Mouse (Mus musculus): Measurements from ENCODE around the gene Hnrnpf. TPM values are rescaled to one million over a fixed set of nuclear protein-coding genes. Genes with fewer than 3 reads are reported as not detected.
A peak's percentile ranks its signal among the peaks of the same experiment; 100 is the strongest.

The Hnrnpf gene
- polyA plus RNA-seq, 1 experiment from 2014 or later: 823 TPM

GRCm38 (mm10) chr6:117942769-117943168, 42.6 kb downstream of the Hnrnpf start:
- no peak overlapping the region for H3K4me2 ChIP-seq (replicated peaks; ENCODE audit: low read depth, low read length)
- WGBS: 78% methylated on average over 10 of the region's 10 CpGs
- no peak overlapping the region for H3K9ac ChIP-seq (ENCODE audit: low read depth, low read length)
- H3K27ac ChIP-seq (ENCODE audit: low read depth, low read length): no peak overlapping the region
- H3K27me3 ChIP-seq (ENCODE audit: control insufficient read depth, insufficient read depth, low read length): no peaks in the 10 kb centered on the region
- H3K4me3 ChIP-seq (ENCODE audit: low read length): no peak overlapping the region
- H3K4me1 ChIP-seq (ENCODE audit: control insufficient read depth, insufficient read depth, low read length): no peaks in the 10 kb centered on the region
- no peak for ATAC-seq (ENCODE audit: low FRiP score, low TSS enrichment)
- H3K9me3 ChIP-seq (ENCODE audit: control insufficient read depth, low read length): no peaks in the 10 kb centered on the region
- H3K36me3 ChIP-seq (ENCODE audit: control insufficient read depth, insufficient read depth, low read length): no peaks in the 10 kb centered on the region

GRCm38 (mm10) chr6:117943899-117944298, 43.8 kb downstream of the Hnrnpf start:
- Histone ChIP-seq H3K9me3 (ENCODE audit: control insufficient read depth, low read length) (no peaks in the 10 kb centered on the region), H3K9ac (ENCODE audit: low read depth, low read length) (no peak overlapping the region), H3K27ac (ENCODE audit: low read depth, low read length) (no peak overlapping the region), H3K27me3 (ENCODE audit: control insufficient read depth, insufficient read depth, low read length) (no peaks in the 10 kb centered on the region), H3K36me3 (ENCODE audit: control insufficient read depth, insufficient read depth, low read length) (no peaks in the 10 kb centered on the region), H3K4me3 (ENCODE audit: low read length) (no peak overlapping the region), H3K4me1 (ENCODE audit: control insufficient read depth, insufficient read depth, low read length) (no peaks in the 10 kb centered on the region), H3K4me2 (replicated peaks; ENCODE audit: low read depth, low read length) (no peak overlapping the region)
- WGBS: 92% methylated on average over 2 of the region's 2 CpGs
- no peak for ATAC-seq (ENCODE audit: low FRiP score, low TSS enrichment)

- 84% methylated on average over 4 of the region's 4 CpGs for WGBS
- H3K4me3 ChIP-seq (ENCODE audit: low read length): no peak overlapping the region
Observed at GRCm38 (mm10) chr6:117952330-117952729, 52.2 kb downstream of the Hnrnpf start.

DNA sequence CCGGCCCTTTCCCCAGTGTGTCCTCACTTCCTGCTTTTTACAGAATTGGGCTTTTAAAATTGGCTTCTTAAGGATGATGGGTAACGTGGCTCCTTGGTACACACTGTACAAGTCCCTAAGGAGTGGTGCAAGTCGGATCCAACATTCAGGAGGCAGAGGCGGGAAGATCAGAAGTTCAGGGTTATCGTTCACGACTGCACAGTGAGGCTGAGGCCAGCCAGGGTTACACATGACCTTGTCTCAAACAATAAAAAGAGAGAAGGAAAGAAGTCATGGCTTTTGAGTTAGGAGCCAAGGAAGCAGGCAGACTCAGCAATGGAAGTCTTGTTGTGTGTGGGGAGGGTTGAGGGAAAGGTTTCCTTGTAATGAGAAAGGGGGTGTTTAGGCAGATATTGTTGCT, 56.0 kb downstream of the Hnrnpf start:
- WGBS: 51% methylated on average over 6 of the region's 6 CpGs
- ATAC-seq (ENCODE audit: low FRiP score, low TSS enrichment): no peak
- Histone ChIP-seq H3K4me2 (replicated peaks; ENCODE audit: low read depth, low read length) (no peak overlapping the region), H3K9ac (ENCODE audit: low read depth, low read length) (no peak overlapping the region), H3K4me1 (ENCODE audit: control insufficient read depth, insufficient read depth, low read length) (0 out of 2 replicates have a peak, but pooled peaks cover 2% of the 10 kb centered on the region), H3K36me3 (ENCODE audit: control insufficient read depth, insufficient read depth, low read length) (no peaks in the 10 kb centered on the region), H3K27ac (ENCODE audit: low read depth, low read length) (peak overlapping the region; percentile 43; the same call in 1 of the 2 replicates), H3K27me3 (ENCODE audit: control insufficient read depth, insufficient read depth, low read length) (no peaks in the 10 kb centered on the region), H3K4me3 (ENCODE audit: low read length) (no peak overlapping the region), H3K9me3 (ENCODE audit: control insufficient read depth, low read length) (no peaks in the 10 kb centered on the region)

More at GRCm38 (mm10) chr6:117952330-117952729, 52.2 kb downstream of the Hnrnpf start:
- no peaks in the 10 kb centered on the region for H3K27me3 ChIP-seq (ENCODE audit: control insufficient read depth, insufficient read depth, low read length)
- H3K27ac ChIP-seq (ENCODE audit: low read depth, low read length): no peak overlapping the region
- no peaks in the 10 kb centered on the region for H3K9me3 ChIP-seq (ENCODE audit: control insufficient read depth, low read length)
- H3K36me3 ChIP-seq (ENCODE audit: control insufficient read depth, insufficient read depth, low read length): no peaks in the 10 kb centered on the region
- no peak for ATAC-seq (ENCODE audit: low FRiP score, low TSS enrichment)
- H3K9ac ChIP-seq (ENCODE audit: low read depth, low read length): no peak overlapping the region
- no peak overlapping the region for H3K4me2 ChIP-seq (replicated peaks; ENCODE audit: low read depth, low read length)
- H3K4me1 ChIP-seq (ENCODE audit: control insufficient read depth, insufficient read depth, low read length): 0 out of 2 replicates have a peak, but pooled peaks cover 2% of the 10 kb centered on the region

DNA sequence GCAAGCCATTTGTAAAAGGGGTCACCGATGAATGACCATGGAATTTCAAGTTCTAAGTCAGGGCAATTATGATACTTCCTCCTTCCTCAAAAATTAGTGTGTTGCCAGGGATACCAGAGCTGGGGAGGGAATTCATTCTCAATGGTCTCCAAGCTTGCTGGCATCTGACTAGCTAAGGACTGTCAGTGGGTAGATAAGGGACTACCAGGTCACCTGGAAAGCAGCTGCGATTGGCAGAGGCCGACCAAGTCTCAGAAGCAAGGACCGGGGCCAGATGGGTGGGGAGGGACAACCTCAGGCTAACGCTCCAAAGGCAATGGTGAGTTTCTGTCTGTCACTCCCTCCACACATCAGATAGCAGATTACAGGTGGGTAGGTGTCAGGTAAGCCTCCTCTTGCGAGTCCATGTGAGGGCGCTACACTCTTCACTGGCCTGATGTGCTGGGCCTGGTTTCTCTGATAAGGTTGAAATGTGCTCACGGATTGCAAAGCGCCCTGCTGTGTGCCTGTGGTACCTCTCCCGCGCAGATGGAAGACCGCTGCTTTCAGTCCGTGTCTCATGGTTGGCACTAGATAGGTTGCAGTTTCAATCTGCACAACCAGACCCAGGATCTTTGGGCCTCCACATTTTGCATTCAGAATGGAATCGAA, 56.9 kb downstream of the Hnrnpf start:
- no peak overlapping the region for H3K9ac ChIP-seq (ENCODE audit: low read depth, low read length)
- 0 out of 2 replicates have a peak overlapping the region, but pooled peaks have one; percentile 48 for H3K27ac ChIP-seq (ENCODE audit: low read depth, low read length)
- no peak overlapping the region for H3K4me3 ChIP-seq (ENCODE audit: low read length)

GRCm38 (mm10) chr6:117963201-117963600, 63.1 kb downstream of the Hnrnpf start:
- Histone ChIP-seq H3K27me3 (ENCODE audit: control insufficient read depth, insufficient read depth, low read length) (no peaks in the 10 kb centered on the region), H3K4me3 (ENCODE audit: low read length) (no peak overlapping the region), H3K9ac (ENCODE audit: low read depth, low read length) (no peak overlapping the region), H3K36me3 (ENCODE audit: control insufficient read depth, insufficient read depth, low read length) (no peaks in the 10 kb centered on the region), H3K9me3 (ENCODE audit: control insufficient read depth, low read length) (peaks cover 4% of the 10 kb centered on the region; the same call in 1 of the 2 replicates), H3K27ac (ENCODE audit: low read depth, low read length) (no peak overlapping the region), H3K4me1 (ENCODE audit: control insufficient read depth, insufficient read depth, low read length) (0 out of 2 replicates have a peak, but pooled peaks cover 7% of the 10 kb centered on the region), H3K4me2 (replicated peaks; ENCODE audit: low read depth, low read length) (no peak overlapping the region)
- 89% methylated on average over 3 of the region's 3 CpGs for WGBS
- no peak for ATAC-seq (ENCODE audit: low FRiP score, low TSS enrichment)

More for the DNA sequence above, 56.9 kb downstream of the Hnrnpf start:
- Histone ChIP-seq H3K9me3 (ENCODE audit: control insufficient read depth, low read length) (no peaks in the 10 kb centered on the region), H3K36me3 (ENCODE audit: control insufficient read depth, insufficient read depth, low read length) (no peaks in the 10 kb centered on the region), H3K4me1 (ENCODE audit: control insufficient read depth, insufficient read depth, low read length) (0 out of 2 replicates have a peak, but pooled peaks cover 2% of the 10 kb centered on the region), H3K27me3 (ENCODE audit: control insufficient read depth, insufficient read depth, low read length) (no peaks in the 10 kb centered on the region), H3K4me2 (replicated peaks; ENCODE audit: low read depth, low read length) (no peak overlapping the region)
- ATAC-seq (ENCODE audit: low FRiP score, low TSS enrichment): peak; percentile 51
- 29% methylated on average over 14 of the region's 14 CpGs for WGBS

- H3K4me2 ChIP-seq (replicated peaks; ENCODE audit: low read depth, low read length): no peak overlapping the region
- H3K4me1 ChIP-seq (ENCODE audit: control insufficient read depth, insufficient read depth, low read length): 0 out of 2 replicates have a peak, but pooled peaks cover 7% of the 10 kb centered on the region
- H3K36me3 ChIP-seq (ENCODE audit: control insufficient read depth, insufficient read depth, low read length): no peaks in the 10 kb centered on the region
- H3K9me3 ChIP-seq (ENCODE audit: control insufficient read depth, low read length): peaks cover 4% of the 10 kb centered on the region; the same call in 1 of the 2 replicates
- H3K4me3 ChIP-seq (ENCODE audit: low read length): no peak overlapping the region
- no peak overlapping the region; the same call in 1 of the 2 replicates for H3K27ac ChIP-seq (ENCODE audit: low read depth, low read length)
- ATAC-seq (ENCODE audit: low FRiP score, low TSS enrichment): peak; percentile 66; the same call in 1 of the 2 replicates
- H3K27me3 ChIP-seq (ENCODE audit: control insufficient read depth, insufficient read depth, low read length): no peaks in the 10 kb centered on the region
- 19% methylated on average over 9 of the region's 9 CpGs for WGBS
- H3K9ac ChIP-seq (ENCODE audit: low read depth, low read length): 0 out of 2 replicates have a peak overlapping the region, but pooled peaks have one; percentile 18
Observed at GRCm38 (mm10) chr6:117966729-117967128, 66.6 kb downstream of the Hnrnpf start.

Small RNAs within 50 kb of the gene (microRNA-seq; reads per million reads assigned to microRNA genes)
- not detected for gene Gm25535

Other genes with a start within 250 kb of the Hnrnpf start
- 110 and 111 TPM in 2 replicates for gene Zfp637, start 59.1 kb upstream of the Hnrnpf start, polyA plus RNA-seq (2014; fragmentation: Nextera tagmentation; extraction: Ambion mirVana)
- gene Zfp239, start 38.2 kb upstream of the Hnrnpf start, polyA plus RNA-seq (2014; fragmentation: Nextera tagmentation; extraction: Ambion mirVana): 6.6 and 10.0 TPM in 2 replicates
- gene Fxyd4, start 37.4 kb downstream of the Hnrnpf start, polyA plus RNA-seq (2014; fragmentation: Nextera tagmentation; extraction: Ambion mirVana): 77.7 and 94.8 TPM in 2 replicates
- 0.28 and 0.29 TPM in 2 replicates for gene Rasgef1a, start 111.1 kb downstream of the Hnrnpf start, polyA plus RNA-seq (2014; fragmentation: Nextera tagmentation; extraction: Ambion mirVana)
- gene Csgalnact2, start 238.8 kb downstream of the Hnrnpf start, polyA plus RNA-seq (2014; fragmentation: Nextera tagmentation; extraction: Ambion mirVana): 9.9 and 18.4 TPM in 2 replicates

All from kidney, embryonic 14.5 days (tissue).